Mouse (Mus musculus) intestine, embryonic 14.5 days (tissue): ENCODE measurements around the gene Nkx1-2. TPM values are rescaled to one million over a fixed set of nuclear protein-coding genes. Genes with fewer than 3 reads are reported as not detected.

Source experiments
- ATAC-seq: fragments of 200-750 bp; cut with Nextera tagmentation; replicated peaks from 2 replicates; pipeline ENCODE4 v1.8.0; 2017; ENCODE audit warnings: low read depth, moderate number of reproducible peaks, moderate TSS enrichment, moderate library complexity; ENCODE audit not compliant: low FRiP score, low TSS enrichment
- DNase-seq: peaks from one replicate; pipeline ENCODE4 v3.0.0-alpha.2; 2018; ENCODE audit warnings: low spot score
- H3K27ac ChIP-seq: fragments of 300-500 bp; sonication (generic); 2 replicates; pipeline ENCODE4 v1.5.1; 2014; ENCODE audit warnings: low read depth, mild to moderate bottlenecking, control low read depth
- H3K27me3 ChIP-seq: fragments of 300-500 bp; sonication (generic); replicated peaks from 2 replicates; pipeline ENCODE4 v1.6.1; 2014; ENCODE audit warnings: low read length, control low read depth; ENCODE audit not compliant: control insufficient read depth, insufficient read depth
- H3K36me3 ChIP-seq: fragments of 300-500 bp; sonication (generic); 2 replicates; pipeline ENCODE4 v1.6.1; 2014; ENCODE audit warnings: low read length, control low read depth; ENCODE audit not compliant: control insufficient read depth, insufficient read depth
- H3K4me1 ChIP-seq: fragments of 300-500 bp; sonication (generic); replicated peaks from 2 replicates; pipeline ENCODE4 v1.6.1; 2014; ENCODE audit warnings: low read length, control low read depth, mixed read lengths; ENCODE audit not compliant: control insufficient read depth, insufficient read depth
- H3K4me2 ChIP-seq: fragments of 300-500 bp; sonication (generic); 2 replicates; pipeline ENCODE4 v1.6.1; 2014; ENCODE audit warnings: low read length
- H3K4me3 ChIP-seq: fragments of 300-500 bp; sonication (generic); 2 replicates; pipeline ENCODE4 v1.5.1; 2014; ENCODE audit warnings: low read depth, low read length, control low read depth, mixed read lengths
- H3K9ac ChIP-seq: fragments of 300-500 bp; sonication (generic); 2 replicates; pipeline ENCODE4 v1.6.1; 2014; ENCODE audit warnings: mild to moderate bottlenecking, low read length
- H3K9me3 ChIP-seq: fragments of 300-500 bp; sonication (generic); 2 replicates; pipeline ENCODE4 v1.6.1; 2016; ENCODE audit warnings: low read length, control low read depth; ENCODE audit not compliant: control insufficient read depth
- WGBS: fragments of 180-500 bp; shearing (Covaris S2); extraction: QIAGEN DNeasy Blood & Tissue Kit; methylation state at CpG from one replicate; pipeline ENCODE4 v1.1.7; 2014; 5-methylcytosine and 5-hydroxymethylcytosine counted together
- polyA plus RNA-seq: library from polyadenylated mRNA; unstranded; fragments of >200 nt; fragmentation: Nextera tagmentation; extraction: Ambion mirVana; gene quantifications from 2 replicates; pipeline ENCODE4 v1.2.1, GENCODE M21; 2014

Nkx1-2 gene
- polyA plus RNA-seq = 0.26 and 0.48 TPM in 2 replicates

DNA sequence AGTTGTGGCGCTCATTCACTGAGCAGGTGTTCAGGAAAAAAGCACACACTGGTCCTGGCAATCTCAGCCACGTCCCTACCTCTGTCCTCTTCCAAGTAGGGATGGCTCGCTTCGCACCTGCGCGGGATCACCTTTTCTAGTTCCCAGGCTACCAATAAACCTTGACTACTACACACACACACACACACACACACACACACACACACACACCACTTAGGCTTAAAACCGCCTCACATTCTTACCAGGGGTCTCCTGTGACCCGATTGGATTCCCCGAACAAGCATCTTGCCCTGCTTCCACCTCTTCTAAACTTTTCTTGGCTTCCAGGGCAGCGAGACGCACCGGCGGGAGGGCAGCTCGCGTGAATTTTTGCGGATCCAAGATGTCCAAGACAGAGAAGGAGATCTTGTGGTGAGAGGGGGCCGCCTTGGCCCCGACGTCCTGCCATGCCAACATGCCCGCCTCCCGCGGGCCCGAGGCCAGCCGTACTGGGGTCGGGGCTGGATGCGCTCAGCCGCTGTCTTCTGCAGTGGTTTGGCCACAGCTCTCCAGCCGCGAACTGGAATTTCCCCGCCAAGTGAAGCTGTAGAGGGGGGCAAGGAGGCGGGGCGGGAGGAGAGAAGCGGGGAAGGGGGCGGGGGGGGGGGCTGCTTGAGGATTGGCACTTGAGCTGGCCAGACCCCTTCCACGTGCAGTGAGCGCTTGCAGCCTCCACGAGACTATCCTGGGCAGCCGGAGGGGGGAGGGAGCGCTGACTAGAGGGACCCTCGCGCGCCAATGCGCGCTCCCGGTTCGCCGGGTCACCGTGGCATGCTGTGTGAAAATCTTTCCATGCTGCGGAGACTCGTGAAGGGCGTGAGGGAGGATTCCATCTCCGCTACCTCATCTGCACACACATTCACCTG is at the start of gene Nkx1-2:
TSS of gene Nkx1-2 (minus strand) at position 567 of the 905 bp plus-strand sequence.
- 2% methylated on average over 49 of the region's 52 CpGs for WGBS
- Histone ChIP-seq H3K4me1 (0 out of 2 replicates have a peak, but pooled peaks cover 12% of the 10 kb centered on the region), H3K27me3 (peaks cover 91% of the 10 kb centered on the region), H3K27ac (no peak within 1 kb of the TSS), H3K4me2 (peak within 1 kb of the TSS; percentile 71), H3K9ac (no peak within 1 kb of the TSS), H3K4me3 (peak within 1 kb of the TSS; percentile 35), H3K9me3 (no peaks in the 10 kb centered on the region), H3K36me3 (no peaks in the 10 kb centered on the region)
- ATAC-seq = no peak
- peak; percentile 69 for DNase-seq

DNA sequence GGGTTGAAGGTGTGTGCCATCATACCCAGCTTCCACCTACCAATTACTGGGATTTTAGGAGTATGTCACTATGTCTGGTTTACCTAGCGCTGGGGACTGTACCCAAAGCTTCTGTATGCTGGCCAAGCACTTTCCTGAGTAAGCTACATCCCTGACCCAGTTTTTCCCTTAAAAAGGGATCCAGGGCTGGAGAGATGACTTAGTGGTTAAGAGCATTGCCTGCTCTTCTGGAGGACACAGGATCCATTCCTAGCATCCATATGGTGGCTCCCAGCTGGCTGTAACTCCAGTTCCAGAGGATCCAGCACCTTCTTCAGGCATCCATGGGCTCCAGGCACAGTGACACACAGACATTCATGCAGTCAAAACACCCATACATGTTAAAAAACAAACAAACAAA is 47.1 kb upstream of the Nkx1-2 start:
- Histone ChIP-seq H3K9me3 (no peaks in the 10 kb centered on the region), H3K4me1 (no peaks in the 10 kb centered on the region; the same call in 1 of the 2 replicates), H3K36me3 (no peaks in the 10 kb centered on the region), H3K27ac (no peak overlapping the region), H3K4me3 (no peak overlapping the region), H3K9ac (no peak overlapping the region), H3K27me3 (no peaks in the 10 kb centered on the region), H3K4me2 (no peak overlapping the region)
- DNase-seq = no peak
- no peak for ATAC-seq
- WGBS = 89% methylated on average over 1 of the region's 1 CpGs

DNA sequence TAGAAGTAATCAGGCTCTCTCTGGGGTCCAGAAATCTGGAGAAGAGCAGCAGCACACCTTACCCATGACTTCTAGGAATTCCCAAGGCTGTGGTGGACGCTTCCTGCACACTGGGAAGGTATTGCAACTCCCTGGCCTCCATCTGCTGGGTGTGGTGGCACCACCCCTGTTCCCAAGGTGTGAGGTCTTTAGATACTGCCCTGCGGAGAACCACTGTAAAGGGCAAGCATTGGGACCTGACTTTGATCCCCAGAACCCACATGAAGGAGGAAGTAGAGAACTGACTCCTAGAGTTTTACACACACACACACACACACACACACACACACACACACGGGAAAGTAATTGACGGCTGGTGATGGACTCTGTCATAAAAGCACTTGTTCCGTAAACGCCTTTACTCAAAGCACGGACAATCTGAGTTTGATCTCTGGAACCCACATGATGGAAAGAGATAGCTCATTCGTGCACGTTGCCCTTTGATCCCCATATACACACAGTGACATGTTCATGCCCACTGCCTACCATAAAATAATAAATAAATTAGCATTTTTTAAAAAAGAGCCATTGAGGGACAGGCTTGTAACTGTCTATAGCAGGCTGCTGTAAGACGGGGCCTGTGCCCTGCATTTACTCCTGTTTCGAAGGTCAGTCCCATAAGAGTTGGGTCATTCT is 45.3 kb upstream of the Nkx1-2 start:
- ATAC-seq (peak; percentile 70), DNase-seq (no peak)
- Histone ChIP-seq H3K27ac (no peak overlapping the region), H3K9ac (no peak overlapping the region), H3K4me1 (peaks cover 2% of the 10 kb centered on the region; the same call in 1 of the 2 replicates), H3K4me3 (no peak overlapping the region), H3K9me3 (no peaks in the 10 kb centered on the region), H3K36me3 (no peaks in the 10 kb centered on the region), H3K4me2 (no peak overlapping the region), H3K27me3 (no peaks in the 10 kb centered on the region)
- 67% methylated on average over 11 of the region's 11 CpGs for WGBS

DNA sequence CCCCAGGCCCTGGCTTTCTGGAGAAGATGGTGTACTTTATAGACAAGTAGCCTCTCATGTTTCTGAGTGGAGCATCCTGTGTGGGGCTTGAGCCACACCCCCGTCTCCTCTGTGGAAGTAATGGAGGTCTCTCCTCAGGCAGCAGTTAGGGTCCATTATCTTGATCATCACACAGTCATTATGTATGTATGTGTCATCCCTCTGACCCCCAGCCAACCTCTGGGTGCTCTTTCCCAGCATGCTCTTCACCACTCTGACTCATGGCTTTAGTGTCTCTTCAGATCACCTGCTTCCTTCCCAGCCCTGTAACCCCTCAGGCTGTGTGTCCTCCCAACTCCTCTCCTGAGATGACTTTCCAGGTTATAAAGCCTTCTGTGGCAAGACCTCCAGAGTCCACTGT is 42.2 kb upstream of the Nkx1-2 start:
- H3K4me2 ChIP-seq = no peak overlapping the region
- H3K4me1 ChIP-seq = peaks cover 2% of the 10 kb centered on the region; the same call in 1 of the 2 replicates
- H3K9me3 ChIP-seq = no peaks in the 10 kb centered on the region
- no peak overlapping the region for H3K27ac ChIP-seq
- 89% methylated on average over 1 of the region's 1 CpGs for WGBS
- no peaks in the 10 kb centered on the region for H3K27me3 ChIP-seq
- ATAC-seq (no peak), DNase-seq (no peak)
- no peak overlapping the region for H3K9ac ChIP-seq
- H3K4me3 ChIP-seq = no peak overlapping the region
- H3K36me3 ChIP-seq = no peaks in the 10 kb centered on the region

DNA sequence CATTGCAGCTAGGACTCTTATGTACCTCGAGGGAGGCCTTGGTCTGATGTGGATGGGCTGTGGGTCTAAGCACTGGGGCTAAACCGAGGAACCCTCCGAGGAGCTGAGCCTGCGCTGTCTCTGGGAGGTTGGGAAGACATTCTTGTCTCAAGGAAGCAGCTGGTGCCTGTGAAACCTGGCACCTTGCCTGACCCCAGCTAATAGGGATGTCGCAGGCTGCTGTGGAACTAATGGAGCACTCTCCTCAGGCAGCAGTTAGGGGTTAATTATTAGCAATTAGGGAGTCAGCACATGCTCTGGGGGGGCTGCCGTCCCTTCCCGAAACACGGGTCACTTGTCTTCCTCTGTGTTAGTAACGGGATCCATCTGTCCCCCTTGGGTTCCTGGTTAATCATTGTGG is 41.5 kb upstream of the Nkx1-2 start:
- no peak for ATAC-seq
- Histone ChIP-seq H3K4me1 (peaks cover 2% of the 10 kb centered on the region; the same call in 1 of the 2 replicates), H3K4me2 (no peak overlapping the region), H3K27ac (no peak overlapping the region), H3K27me3 (no peaks in the 10 kb centered on the region), H3K9me3 (no peaks in the 10 kb centered on the region), H3K36me3 (no peaks in the 10 kb centered on the region), H3K4me3 (no peak overlapping the region), H3K9ac (no peak overlapping the region)
- no peak for DNase-seq
- WGBS = 38% methylated on average over 9 of the region's 9 CpGs

DNA sequence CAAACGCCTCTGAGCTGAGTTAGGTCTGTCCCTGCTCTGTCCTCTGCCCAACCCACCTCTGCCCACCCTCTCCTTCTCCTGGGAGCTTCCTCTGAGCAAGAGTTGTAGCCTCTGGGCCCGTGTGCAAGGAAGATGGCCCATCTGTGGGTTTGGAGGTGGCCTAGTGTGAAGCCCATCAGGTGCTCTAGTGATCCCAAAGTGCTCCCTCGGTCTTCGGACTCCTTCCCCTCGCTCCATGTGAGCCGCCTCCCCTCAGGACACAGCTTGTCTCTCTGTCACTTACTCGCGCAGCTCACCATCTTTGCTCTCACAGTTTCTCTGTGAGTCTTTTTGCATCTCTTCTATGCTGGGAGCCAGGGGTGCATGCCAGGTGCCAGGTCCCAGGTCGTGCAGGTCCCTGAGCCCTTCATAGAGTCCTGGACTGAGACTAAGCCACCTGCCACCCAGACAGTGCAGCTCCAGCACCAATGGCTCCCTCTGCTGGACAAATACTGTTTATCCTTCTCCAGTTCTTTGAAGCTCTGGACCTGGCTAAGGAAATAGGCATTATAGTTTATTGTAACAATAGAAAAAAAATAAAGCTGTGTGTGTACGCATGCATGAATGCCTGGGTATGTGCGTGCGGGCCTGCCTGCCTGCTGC is 39.1 kb upstream of the Nkx1-2 start:
- H3K4me2 ChIP-seq = no peak overlapping the region
- peak; percentile 67 for DNase-seq
- no peak overlapping the region for H3K27ac ChIP-seq
- peak; percentile 70 for ATAC-seq
- H3K9ac ChIP-seq = no peak overlapping the region
- peaks cover 2% of the 10 kb centered on the region; the same call in 1 of the 2 replicates for H3K4me1 ChIP-seq
- no peaks in the 10 kb centered on the region for H3K36me3 ChIP-seq
- no peaks in the 10 kb centered on the region for H3K9me3 ChIP-seq
- no peaks in the 10 kb centered on the region for H3K27me3 ChIP-seq
- WGBS = 65% methylated on average over 12 of the region's 12 CpGs
- H3K4me3 ChIP-seq = no peak overlapping the region

DNA sequence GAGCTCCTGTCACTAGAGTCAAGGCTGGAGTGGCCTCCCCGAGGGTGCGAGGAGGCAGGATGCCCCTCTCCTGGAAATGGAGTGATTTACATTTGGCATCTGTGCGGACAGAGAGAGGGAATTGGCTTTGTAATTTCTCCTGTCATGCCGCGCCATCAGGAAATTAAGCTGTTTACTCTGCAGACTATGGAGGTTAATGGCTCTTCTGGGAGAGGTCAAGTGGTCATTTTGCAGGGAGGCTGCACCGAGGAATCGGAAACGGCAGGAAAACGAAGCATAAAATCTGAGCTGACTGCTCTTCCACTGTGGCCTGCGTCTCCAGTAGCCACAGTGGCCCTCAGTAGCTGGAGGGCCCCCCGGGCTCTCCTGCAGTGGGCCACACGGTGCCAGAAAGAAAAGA is 37.9 kb upstream of the Nkx1-2 start:
- Histone ChIP-seq H3K4me3 (no peak overlapping the region), H3K4me2 (no peak overlapping the region), H3K9ac (no peak overlapping the region), H3K36me3 (no peaks in the 10 kb centered on the region), H3K4me1 (peaks cover 2% of the 10 kb centered on the region; the same call in 1 of the 2 replicates), H3K27ac (no peak overlapping the region), H3K9me3 (no peaks in the 10 kb centered on the region), H3K27me3 (no peaks in the 10 kb centered on the region)
- DNase-seq = no peak
- ATAC-seq = no peak
- 18% methylated on average over 12 of the region's 12 CpGs for WGBS

DNA sequence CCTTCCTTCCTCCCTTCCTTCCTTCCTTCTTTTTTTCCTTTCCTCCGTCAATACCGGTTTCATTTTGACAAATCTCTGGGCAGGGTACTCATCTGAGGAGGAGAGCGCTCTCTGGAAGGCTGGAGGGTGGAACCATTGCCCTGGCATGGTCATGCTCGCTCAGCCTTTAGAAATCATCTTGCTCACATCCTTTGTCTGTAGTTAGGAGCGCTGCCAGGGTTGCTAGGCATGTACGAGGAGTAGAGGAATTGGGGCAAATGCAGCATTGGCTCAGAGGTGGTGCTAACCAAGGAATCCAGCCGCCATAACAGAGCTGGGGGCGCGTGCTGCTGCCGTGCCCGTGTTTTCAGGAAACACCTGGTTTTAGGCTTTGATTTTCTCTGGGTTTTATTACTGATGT is 31.9 kb upstream of the Nkx1-2 start:
- Histone ChIP-seq H3K27me3 (0 out of 2 replicates have a peak, but pooled peaks cover 4% of the 10 kb centered on the region), H3K4me1 (no peaks in the 10 kb centered on the region), H3K9ac (no peak overlapping the region), H3K9me3 (no peaks in the 10 kb centered on the region), H3K36me3 (no peaks in the 10 kb centered on the region), H3K4me2 (no peak overlapping the region), H3K4me3 (no peak overlapping the region), H3K27ac (no peak overlapping the region)
- DNase-seq = no peak
- 89% methylated on average over 11 of the region's 11 CpGs for WGBS
- ATAC-seq = no peak
